Mouse (Mus musculus) testis, adult 2 months (tissue): Measurements from ENCODE around the gene Mrps18b.

ENCODE experiments used
- CTCF ChIP-seq: fragments of 200-500 bp; IDR thresholded peaks from 2 replicates; pipeline ENCODE4 v1.5.1; 2012; ENCODE audit warnings: low read depth, mild to moderate bottlenecking, inconsistent platforms, low read length, moderate library complexity; ENCODE audit not compliant: control insufficient read depth, insufficient read depth, insufficient replicate concordance
- POLR2A ChIP-seq: fragments of 200-500 bp; IDR thresholded peaks from 2 replicates; pipeline ENCODE4 v1.6.1; 2012; ENCODE audit warnings: low read depth, mild to moderate bottlenecking, inconsistent platforms, low read length, moderate library complexity; ENCODE audit not compliant: control insufficient read depth

- TF ChIP-seq CTCF (no peak), POLR2A (no peak)
These were observed 16.4 kb upstream of the Mrps18b start for GRCm38 (mm10) chr17:35932608-35933007.
